Mouse (Mus musculus): ENCODE results near the gene Ctc1. TPM values are rescaled to one million over a fixed set of nuclear protein-coding genes. Genes with fewer than 3 reads are reported as not detected.

Gene Ctc1
- polyA plus RNA-seq, 1 experiment, result 29.1 TPM

- Histone ChIP-seq H3K4me2 (ENCODE audit: low read depth) (peak overlapping the region; percentile 97), H3K27me3 (ENCODE audit: control insufficient read depth, insufficient read depth, insufficient read length) (no peaks in the 10 kb centered on the region), H3K79me2 (ENCODE audit: control insufficient read depth, insufficient read depth) (peaks cover 23% of the 10 kb centered on the region), H3ac (ENCODE audit: control insufficient read depth, insufficient read length) (peak overlapping the region; percentile 75), H3K4me3 (peak overlapping the region; percentile 66), H3K36me3 (ENCODE audit: control insufficient read depth, insufficient read depth) (no peaks in the 10 kb centered on the region)
- TF ChIP-seq REST (IDR thresholded peaks at IDR 0.05; ENCODE audit: insufficient read depth, insufficient read length) (no peak), MAX (IDR thresholded peaks at IDR 0.05; ENCODE audit: low read depth) (no peak), MYOG (IDR thresholded peaks at IDR 0.05; ENCODE audit: control insufficient read depth in 1 of 3, insufficient read depth in 1 of 3, insufficient read length in 2 of 3, low read depth in 2 of 3) (no peak), TCF12 (IDR thresholded peaks at IDR 0.05; ENCODE audit: insufficient read depth, poor library complexity, severe bottlenecking) (no peak), POLR2A (IDR thresholded peaks at IDR 0.05; ENCODE audit: insufficient read length, low read depth) (no peak), CEBPB (IDR thresholded peaks at IDR 0.05; ENCODE audit: insufficient read depth, poor library complexity, severe bottlenecking) (no peak), USF1 (IDR thresholded peaks at IDR 0.05; ENCODE audit: low read depth) (no peak), POLR2AphosphoS2 (IDR thresholded peaks at IDR 0.05; ENCODE audit: insufficient read length, low read depth) (no peak), SRF (IDR thresholded peaks at IDR 0.05; ENCODE audit: control insufficient read depth, insufficient read length, low read depth) (no peak), TCF3 (IDR thresholded peaks at IDR 0.05; ENCODE audit: insufficient read length, low read depth) (no peak), E2F4 (IDR thresholded peaks at IDR 0.05; ENCODE audit: insufficient read depth) (no peak), MYOD1 (IDR thresholded peaks at IDR 0.05; ENCODE audit: control insufficient read depth in 1 of 3, insufficient read length in 2 of 3, low read depth in 2 of 3) (no peak)
Observed at GRCm38 (mm10) chr11:69059975-69060411, 44.3 kb downstream of the Ctc1 start.

DNA sequence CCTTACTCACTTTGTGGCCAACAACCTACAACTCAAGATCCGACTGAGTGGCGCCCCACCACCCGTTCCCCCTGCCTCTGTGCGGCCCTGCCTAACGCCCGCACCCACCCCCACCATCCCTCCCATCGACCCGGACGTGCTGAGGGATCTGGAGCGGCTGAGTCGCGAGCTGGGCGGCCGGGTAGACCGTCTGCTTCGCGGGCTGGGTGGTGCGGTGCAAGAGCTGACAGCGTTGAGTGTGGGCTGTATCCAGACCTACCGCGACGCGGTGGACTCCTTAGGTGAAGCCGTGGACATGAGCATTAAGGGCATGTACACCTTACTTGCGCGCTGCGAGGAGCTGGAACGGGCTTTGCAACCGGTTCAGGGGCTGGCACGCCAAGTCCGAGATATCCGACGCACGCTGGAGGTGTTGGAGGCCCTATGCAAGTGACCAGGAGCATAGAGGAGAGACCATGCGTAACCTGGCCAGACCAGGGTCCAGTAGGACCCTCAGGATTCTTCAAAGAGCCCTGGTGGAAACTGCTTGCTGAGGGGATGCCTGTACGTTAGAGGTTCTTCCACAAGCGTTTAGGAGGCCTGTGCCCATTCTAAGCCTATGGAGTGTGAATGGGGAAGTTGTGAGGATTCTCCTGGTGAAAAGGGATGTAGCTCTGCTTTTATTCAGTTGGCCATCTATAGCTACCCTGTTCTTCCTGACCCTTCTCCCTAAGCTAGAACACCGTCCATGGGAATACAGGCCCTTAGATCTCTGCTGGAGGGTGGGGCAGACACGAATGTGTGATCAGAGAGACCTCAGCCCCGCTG lies 44.9 kb downstream of the Ctc1 start:
- peak overlapping the region; percentile 97 for H3K4me2 ChIP-seq (ENCODE audit: low read depth)
- peak overlapping the region; percentile 66 for H3K4me3 ChIP-seq
- peak overlapping the region; percentile 75 for H3ac ChIP-seq (ENCODE audit: control insufficient read depth, insufficient read length)

DNA sequence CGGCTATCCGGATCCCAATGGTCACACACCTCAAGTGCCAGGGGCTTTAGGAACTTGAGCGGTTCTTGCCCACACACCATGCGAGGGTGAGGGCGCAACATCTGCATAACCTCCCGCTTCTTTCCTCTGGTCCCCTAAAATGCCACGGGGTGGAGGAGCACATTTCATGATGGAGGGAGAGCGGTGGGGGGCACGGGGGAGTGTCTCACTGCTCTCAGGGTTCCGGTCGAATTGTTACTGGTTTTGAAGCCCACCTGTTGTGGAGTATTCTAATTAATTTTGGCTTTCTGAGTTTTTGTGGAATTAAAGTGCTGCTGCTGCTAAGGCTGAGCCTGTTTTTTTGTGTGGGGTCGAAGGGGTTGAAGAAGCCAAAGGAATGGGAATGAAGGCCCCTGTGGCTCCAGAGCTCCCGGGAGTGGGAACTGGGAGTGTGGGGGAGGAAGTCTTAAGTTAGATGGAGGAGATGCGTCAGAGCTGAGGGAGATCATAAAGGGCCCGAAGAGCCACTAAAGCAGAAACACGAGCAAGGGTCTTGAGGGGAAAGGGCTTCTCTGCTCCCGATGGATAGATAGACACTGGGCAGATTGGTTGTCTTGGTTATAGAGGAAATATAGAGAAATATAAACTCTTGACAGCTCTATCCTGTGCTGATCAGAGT lies 45.7 kb downstream of the Ctc1 start:
- H3K79me2 ChIP-seq (ENCODE audit: control insufficient read depth, insufficient read depth), result peaks cover 23% of the 10 kb centered on the region
- no peak overlapping the region for H3ac ChIP-seq (ENCODE audit: control insufficient read depth, insufficient read length)
- no peaks in the 10 kb centered on the region for H3K36me3 ChIP-seq (ENCODE audit: control insufficient read depth, insufficient read depth)
- H3K4me3 ChIP-seq, result peak overlapping the region; percentile 66
- H3K4me2 ChIP-seq (ENCODE audit: low read depth), result peak overlapping the region; percentile 97
- no peaks in the 10 kb centered on the region for H3K27me3 ChIP-seq (ENCODE audit: control insufficient read depth, insufficient read depth, insufficient read length)
- TF ChIP-seq SRF (IDR thresholded peaks at IDR 0.05; ENCODE audit: control insufficient read depth, insufficient read length, low read depth) (no peak), TCF3 (IDR thresholded peaks at IDR 0.05; ENCODE audit: insufficient read length, low read depth) (no peak)

More for the DNA sequence above, 44.9 kb downstream of the Ctc1 start:
- TF ChIP-seq POLR2A (IDR thresholded peaks at IDR 0.05; ENCODE audit: insufficient read length, low read depth) (no peak), TCF12 (IDR thresholded peaks at IDR 0.05; ENCODE audit: insufficient read depth, poor library complexity, severe bottlenecking) (no peak), MYOG (IDR thresholded peaks at IDR 0.05; ENCODE audit: control insufficient read depth in 1 of 3, insufficient read depth in 1 of 3, insufficient read length in 2 of 3, low read depth in 2 of 3) (no peak), REST (IDR thresholded peaks at IDR 0.05; ENCODE audit: insufficient read depth, insufficient read length) (no peak), MYOD1 (IDR thresholded peaks at IDR 0.05; ENCODE audit: control insufficient read depth in 1 of 3, insufficient read length in 2 of 3, low read depth in 2 of 3) (no peak), CEBPB (IDR thresholded peaks at IDR 0.05; ENCODE audit: insufficient read depth, poor library complexity, severe bottlenecking) (no peak), E2F4 (IDR thresholded peaks at IDR 0.05; ENCODE audit: insufficient read depth) (no peak), MAX (IDR thresholded peaks at IDR 0.05; ENCODE audit: low read depth) (no peak), TCF3 (IDR thresholded peaks at IDR 0.05; ENCODE audit: insufficient read length, low read depth) (no peak), USF1 (IDR thresholded peaks at IDR 0.05; ENCODE audit: low read depth) (no peak), POLR2AphosphoS2 (IDR thresholded peaks at IDR 0.05; ENCODE audit: insufficient read length, low read depth) (no peak), SRF (IDR thresholded peaks at IDR 0.05; ENCODE audit: control insufficient read depth, insufficient read length, low read depth) (no peak)
- H3K36me3 ChIP-seq (ENCODE audit: control insufficient read depth, insufficient read depth), result no peaks in the 10 kb centered on the region
- peaks cover 23% of the 10 kb centered on the region for H3K79me2 ChIP-seq (ENCODE audit: control insufficient read depth, insufficient read depth)
- H3K27me3 ChIP-seq (ENCODE audit: control insufficient read depth, insufficient read depth, insufficient read length), result no peaks in the 10 kb centered on the region

- Histone ChIP-seq H3K27me3 (ENCODE audit: control insufficient read depth, insufficient read depth, insufficient read length) (no peaks in the 10 kb centered on the region), H3ac (ENCODE audit: control insufficient read depth, insufficient read length) (no peak overlapping the region), H3K4me2 (ENCODE audit: low read depth) (peak overlapping the region; percentile 97), H3K79me2 (ENCODE audit: control insufficient read depth, insufficient read depth) (peaks cover 23% of the 10 kb centered on the region), H3K36me3 (ENCODE audit: control insufficient read depth, insufficient read depth) (no peaks in the 10 kb centered on the region), H3K4me3 (peak overlapping the region; percentile 66)
- TF ChIP-seq E2F4 (IDR thresholded peaks at IDR 0.05; ENCODE audit: insufficient read depth), result no peak
- no peak for TF ChIP-seq CEBPB (IDR thresholded peaks at IDR 0.05; ENCODE audit: insufficient read depth, poor library complexity, severe bottlenecking)
- TF ChIP-seq MYOG (IDR thresholded peaks at IDR 0.05; ENCODE audit: control insufficient read depth in 1 of 3, insufficient read depth in 1 of 3, insufficient read length in 2 of 3, low read depth in 2 of 3), result no peak
- no peak for TF ChIP-seq TCF3 (IDR thresholded peaks at IDR 0.05; ENCODE audit: insufficient read length, low read depth)
- no peak for TF ChIP-seq USF1 (IDR thresholded peaks at IDR 0.05; ENCODE audit: low read depth)
- TF ChIP-seq REST (IDR thresholded peaks at IDR 0.05; ENCODE audit: insufficient read depth, insufficient read length), result no peak
- TF ChIP-seq MYOD1 (IDR thresholded peaks at IDR 0.05; ENCODE audit: control insufficient read depth in 1 of 3, insufficient read length in 2 of 3, low read depth in 2 of 3), result no peak
- TF ChIP-seq TCF12 (IDR thresholded peaks at IDR 0.05; ENCODE audit: insufficient read depth, poor library complexity, severe bottlenecking), result no peak
- no peak for TF ChIP-seq MAX (IDR thresholded peaks at IDR 0.05; ENCODE audit: low read depth)
- no peak for TF ChIP-seq SRF (IDR thresholded peaks at IDR 0.05; ENCODE audit: control insufficient read depth, insufficient read length, low read depth)
- no peak for TF ChIP-seq POLR2A (IDR thresholded peaks at IDR 0.05; ENCODE audit: insufficient read length, low read depth)
- TF ChIP-seq POLR2AphosphoS2 (IDR thresholded peaks at IDR 0.05; ENCODE audit: insufficient read length, low read depth), result no peak
Observed at GRCm38 (mm10) chr11:69062194-69062760, 46.6 kb downstream of the Ctc1 start.

Measured in myocyte (in vitro differentiated cells).